Mouse (Mus musculus) thymus, postnatal 25 days (tissue): ENCODE measurements at regions not wholly inside any gene's neighbourhood (a gene's known extent, or its start where the extent isn't known, plus 50 kb on each side); places are given as distances from the start of the nearest gene placed in this dataset.

ENCODE experiments used
- DNase-seq: peaks from one replicate; pipeline ENCODE4 v3.0.0; 2022

- DNase-seq, result no peak
Observed at GRCm38 (mm10) chr3:34333555-34333954, 252.4 kb upstream of the Dnajc19 start.

GRCm38 (mm10) chr3:34331889-34332276 lies 250.8 kb upstream of the Dnajc19 start:
- DNase-seq, result no peak

GRCm38 (mm10) chr3:34330970-34331888 lies 250.1 kb upstream of the Dnajc19 start:
- DNase-seq, result no peak

GRCm38 (mm10) chr3:34328865-34329264 lies 247.7 kb upstream of the Dnajc19 start:
- no peak for DNase-seq

- DNase-seq, result no peak
Observed at GRCm38 (mm10) chr3:34325669-34326068, 244.5 kb upstream of the Dnajc19 start.

- no peak for DNase-seq
Observed at GRCm38 (mm10) chr3:34322527-34323210, 241.5 kb upstream of the Dnajc19 start.

- DNase-seq, result no peak
Observed at GRCm38 (mm10) chr3:34314798-34315197, 233.7 kb upstream of the Dnajc19 start.

- no peak for DNase-seq
Observed at GRCm38 (mm10) chr3:34314393-34314792, 233.3 kb upstream of the Dnajc19 start.

GRCm38 (mm10) chr3:34311944-34312343 lies 230.8 kb upstream of the Dnajc19 start:
- no peak for DNase-seq

GRCm38 (mm10) chr3:34299637-34300036 lies 218.5 kb upstream of the Dnajc19 start:
- no peak for DNase-seq

- no peak for DNase-seq
Observed at GRCm38 (mm10) chr3:34287836-34288235, 206.7 kb upstream of the Dnajc19 start.

GRCm38 (mm10) chr3:34270154-34270553 lies 189.0 kb upstream of the Dnajc19 start:
- DNase-seq, result no peak

- no peak for DNase-seq
Observed at GRCm38 (mm10) chr3:34266462-34266861, 185.3 kb upstream of the Dnajc19 start.

- DNase-seq, result no peak
Observed at GRCm38 (mm10) chr3:34264811-34265210, 183.7 kb upstream of the Dnajc19 start.

GRCm38 (mm10) chr3:34252730-34253337 lies 171.7 kb upstream of the Dnajc19 start:
- DNase-seq, result no peak

GRCm38 (mm10) chr3:34242126-34242525 lies 161.0 kb upstream of the Dnajc19 start:
- DNase-seq, result no peak

- no peak for DNase-seq
Observed at GRCm38 (mm10) chr3:34239978-34240377, 158.9 kb upstream of the Dnajc19 start.

GRCm38 (mm10) chr3:34234391-34234790 lies 153.3 kb upstream of the Dnajc19 start:
- DNase-seq, result no peak

- DNase-seq, result no peak
Observed at GRCm38 (mm10) chr3:34232329-34233250, 151.5 kb upstream of the Dnajc19 start.

- no peak for DNase-seq
Observed at GRCm38 (mm10) chr3:34231593-34232328, 150.6 kb upstream of the Dnajc19 start.

GRCm38 (mm10) chr3:34222291-34222690 lies 141.2 kb upstream of the Dnajc19 start:
- DNase-seq, result no peak
